Mouse (Mus musculus): ENCODE measurements around the gene Clcn2. TPM values are rescaled to one million over a fixed set of nuclear protein-coding genes. Genes with fewer than 3 reads are reported as not detected.
A peak's percentile ranks its signal among the peaks of the same experiment; 100 is the strongest.
"Not testable (repeated sequence)": the region's sequence is repeated elsewhere in the genome, so short reads cannot be mapped to it uniquely, and the experiment has no call there.

Gene Clcn2
- polyA plus RNA-seq, 1 experiment: 14.0 TPM

- no peak for DNase-seq (ENCODE audit: low spot score)
Measured at GRCm38 (mm10) chr16:20701729-20702521, 15.6 kb downstream of the Clcn2 start.

- no peak for DNase-seq (ENCODE audit: low spot score)
Measured at GRCm38 (mm10) chr16:20701316-20701715, 16.2 kb downstream of the Clcn2 start.

- no peak for DNase-seq (ENCODE audit: low spot score)
Measured at GRCm38 (mm10) chr16:20700036-20700435, 17.5 kb downstream of the Clcn2 start.

GRCm38 (mm10) chr16:20699266-20699665 lies 18.3 kb downstream of the Clcn2 start:
- DNase-seq (ENCODE audit: low spot score): no peak

GRCm38 (mm10) chr16:20695622-20696323 lies 21.8 kb downstream of the Clcn2 start:
- DNase-seq (ENCODE audit: low spot score): peak; percentile 67

- no peak for DNase-seq (ENCODE audit: low spot score)
Measured at GRCm38 (mm10) chr16:20694781-20695180, 22.8 kb downstream of the Clcn2 start.

GRCm38 (mm10) chr16:20693111-20693701 lies 24.3 kb downstream of the Clcn2 start, which contains the start of gene Fam131a:
Gene Fam131a (plus strand): TSS chr16:20693241.
- peak; percentile 54 for DNase-seq (ENCODE audit: low spot score)

GRCm38 (mm10) chr16:20692241-20692965 lies 25.1 kb downstream of the Clcn2 start:
- DNase-seq (ENCODE audit: low spot score): no peak

- no peak for DNase-seq (ENCODE audit: low spot score)
Measured at GRCm38 (mm10) chr16:20691617-20692016, 25.9 kb downstream of the Clcn2 start.

- DNase-seq (ENCODE audit: low spot score): no peak
Measured at GRCm38 (mm10) chr16:20690774-20691173, 26.8 kb downstream of the Clcn2 start.

GRCm38 (mm10) chr16:20677974-20678675 lies 39.4 kb downstream of the Clcn2 start:
- peak; percentile 66 for DNase-seq (ENCODE audit: low spot score)

- DNase-seq (ENCODE audit: low spot score): no peak
Measured at GRCm38 (mm10) chr16:20677380-20677779, 40.2 kb downstream of the Clcn2 start.

- DNase-seq (ENCODE audit: low spot score): no peak
Measured at GRCm38 (mm10) chr16:20676702-20677101, 40.8 kb downstream of the Clcn2 start.

- DNase-seq (ENCODE audit: low spot score): no peak
Measured at GRCm38 (mm10) chr16:20675213-20675612, 42.3 kb downstream of the Clcn2 start.

- no peak for DNase-seq (ENCODE audit: low spot score)
Measured at GRCm38 (mm10) chr16:20673706-20674303, 43.7 kb downstream of the Clcn2 start.

GRCm38 (mm10) chr16:20672965-20673705 lies 44.4 kb downstream of the Clcn2 start:
- peak; percentile 71 for DNase-seq (ENCODE audit: low spot score)

- DNase-seq (ENCODE audit: low spot score): peak; percentile 94
Measured at GRCm38 (mm10) chr16:20672500-20672902, 45.0 kb downstream of the Clcn2 start.

GRCm38 (mm10) chr16:20671886-20672285 lies 45.7 kb downstream of the Clcn2 start:
- no peak for DNase-seq (ENCODE audit: low spot score)

- DNase-seq (ENCODE audit: low spot score): no peak
Measured at GRCm38 (mm10) chr16:20670291-20670690, 47.3 kb downstream of the Clcn2 start.

GRCm38 (mm10) chr16:20668013-20668412 lies 49.5 kb downstream of the Clcn2 start, which contains the start of gene Eif4g1:
Gene Eif4g1 (plus strand): TSS chr16:20668313.
- not testable (repeated sequence) for DNase-seq (ENCODE audit: low spot score)
